Mouse (Mus musculus) layer of hippocampus, adult 9-10 months (tissue): Measurements from ENCODE around the gene Vmn1r206.
"Not testable (repeated sequence)": the region's sequence is repeated elsewhere in the genome, so short reads cannot be mapped to it uniquely, and the experiment has no call there.

Source experiments
- DNase-seq: peaks from one replicate; pipeline ENCODE4 v3.0.0; 2022; ENCODE audit warnings: low spot score

Vmn1r206 gene

GRCm38 (mm10) chr13:22624151-22624550, at the start of gene Vmn1r206:
Gene Vmn1r206, minus strand, starts transcription at chr13:22624251.
- not testable (repeated sequence) for DNase-seq

GRCm38 (mm10) chr13:22592900-22593299, 31.2 kb downstream of the Vmn1r206 start, which contains the start of gene Vmn1r205:
Gene Vmn1r205, minus strand, starts transcription at chr13:22593000.
- DNase-seq, result no peak

GRCm38 (mm10) chr13:22583336-22583735, 40.7 kb downstream of the Vmn1r206 start:
- not testable (repeated sequence) for DNase-seq

- not testable (repeated sequence) for DNase-seq
Measured at GRCm38 (mm10) chr13:22574911-22575310, 49.1 kb downstream of the Vmn1r206 start.
